Mouse (Mus musculus): ENCODE measurements at regions not wholly inside any gene's neighbourhood (a gene's known extent, or its start where the extent isn't known, plus 50 kb on each side); places are given as distances from the start of the nearest gene placed in this dataset.

GRCm38 (mm10) chr13:101485823-101486222 is 282.2 kb downstream of the Pik3r1 start:
- Histone ChIP-seq H3K9ac (ENCODE audit: low read depth, low read length) (no peak overlapping the region), H3K9me3 (ENCODE audit: control insufficient read depth) (no peaks in the 10 kb centered on the region), H3K27ac (ENCODE audit: low read depth, low read length) (no peak overlapping the region), H3K4me2 (replicated peaks; ENCODE audit: low read depth) (no peak overlapping the region), H3K36me3 (ENCODE audit: control insufficient read depth, insufficient read depth) (no peaks in the 10 kb centered on the region), H3K4me1 (replicated peaks; ENCODE audit: control insufficient read depth, insufficient read depth, low read length) (no peaks in the 10 kb centered on the region), H3K27me3 (replicated peaks; ENCODE audit: control insufficient read depth, insufficient read depth, low read length) (no peaks in the 10 kb centered on the region), H3K4me3 (ENCODE audit: low read depth, low read length) (no peak overlapping the region)
- no peak for ATAC-seq
- no peak for TF ChIP-seq CTCF (IDR thresholded peaks at IDR 0.05; ENCODE audit: low read depth)
- 91% methylated on average over 7 of the region's 7 CpGs for WGBS

- Histone ChIP-seq H3K9ac (ENCODE audit: low read depth, low read length) (no peak overlapping the region), H3K27ac (ENCODE audit: low read depth, low read length) (no peak overlapping the region), H3K4me3 (ENCODE audit: low read depth, low read length) (no peak overlapping the region), H3K4me2 (replicated peaks; ENCODE audit: low read depth) (no peak overlapping the region), H3K4me1 (replicated peaks; ENCODE audit: control insufficient read depth, insufficient read depth, low read length) (no peaks in the 10 kb centered on the region; the same call in 1 of the 2 replicates), H3K9me3 (ENCODE audit: control insufficient read depth) (no peaks in the 10 kb centered on the region), H3K27me3 (replicated peaks; ENCODE audit: control insufficient read depth, insufficient read depth, low read length) (no peaks in the 10 kb centered on the region), H3K36me3 (ENCODE audit: control insufficient read depth, insufficient read depth) (no peaks in the 10 kb centered on the region)
- no peak for TF ChIP-seq CTCF (IDR thresholded peaks at IDR 0.05; ENCODE audit: low read depth)
- WGBS, result 86% methylated on average over 3 of the region's 3 CpGs
- no peak for ATAC-seq
Measured at GRCm38 (mm10) chr13:101483816-101484215, 284.2 kb downstream of the Pik3r1 start.

- ATAC-seq, result peak; percentile 82
Measured at GRCm38 (mm10) chr13:101481551-101482184, 286.3 kb downstream of the Pik3r1 start.

GRCm38 (mm10) chr13:101479297-101479652 is 288.7 kb downstream of the Pik3r1 start:
- WGBS, result 73% methylated on average over 2 of the region's 2 CpGs
- Histone ChIP-seq H3K4me3 (ENCODE audit: low read depth, low read length) (no peak overlapping the region), H3K27me3 (replicated peaks; ENCODE audit: control insufficient read depth, insufficient read depth, low read length) (no peaks in the 10 kb centered on the region), H3K4me1 (replicated peaks; ENCODE audit: control insufficient read depth, insufficient read depth, low read length) (no peaks in the 10 kb centered on the region; the same call in 1 of the 2 replicates), H3K9ac (ENCODE audit: low read depth, low read length) (no peak overlapping the region), H3K27ac (ENCODE audit: low read depth, low read length) (no peak overlapping the region), H3K9me3 (ENCODE audit: control insufficient read depth) (no peaks in the 10 kb centered on the region), H3K4me2 (replicated peaks; ENCODE audit: low read depth) (0 out of 2 replicates have a peak overlapping the region, but pooled peaks have one; percentile 21), H3K36me3 (ENCODE audit: control insufficient read depth, insufficient read depth) (no peaks in the 10 kb centered on the region)
- TF ChIP-seq CTCF (IDR thresholded peaks at IDR 0.05; ENCODE audit: low read depth), result no peak
- no peak for ATAC-seq

More at GRCm38 (mm10) chr13:101481551-101482184, 286.3 kb downstream of the Pik3r1 start:
- H3K36me3 ChIP-seq (ENCODE audit: control insufficient read depth, insufficient read depth), result no peaks in the 10 kb centered on the region
- H3K4me3 ChIP-seq (ENCODE audit: low read depth, low read length), result no peak overlapping the region
- no peak overlapping the region for H3K9ac ChIP-seq (ENCODE audit: low read depth, low read length)
- H3K9me3 ChIP-seq (ENCODE audit: control insufficient read depth), result no peaks in the 10 kb centered on the region
- H3K4me2 ChIP-seq (replicated peaks; ENCODE audit: low read depth), result no peak overlapping the region; the same call in 1 of the 2 replicates
- 43% methylated on average over 6 of the region's 6 CpGs for WGBS
- no peaks in the 10 kb centered on the region; the same call in 1 of the 2 replicates for H3K4me1 ChIP-seq (replicated peaks; ENCODE audit: control insufficient read depth, insufficient read depth, low read length)
- H3K27ac ChIP-seq (ENCODE audit: low read depth, low read length), result no peak overlapping the region
- H3K27me3 ChIP-seq (replicated peaks; ENCODE audit: control insufficient read depth, insufficient read depth, low read length), result no peaks in the 10 kb centered on the region
- TF ChIP-seq CTCF (IDR thresholded peaks at IDR 0.05; ENCODE audit: low read depth), result no peak

GRCm38 (mm10) chr13:101478608-101479296 is 289.3 kb downstream of the Pik3r1 start:
- no peak for TF ChIP-seq CTCF (IDR thresholded peaks at IDR 0.05; ENCODE audit: low read depth)
- H3K36me3 ChIP-seq (ENCODE audit: control insufficient read depth, insufficient read depth), result no peaks in the 10 kb centered on the region
- H3K9me3 ChIP-seq (ENCODE audit: control insufficient read depth), result no peaks in the 10 kb centered on the region
- 33% methylated on average over 4 of the region's 4 CpGs for WGBS
- H3K9ac ChIP-seq (ENCODE audit: low read depth, low read length), result no peak overlapping the region
- H3K4me3 ChIP-seq (ENCODE audit: low read depth, low read length), result no peak overlapping the region
- no peaks in the 10 kb centered on the region; the same call in 1 of the 2 replicates for H3K4me1 ChIP-seq (replicated peaks; ENCODE audit: control insufficient read depth, insufficient read depth, low read length)
- H3K27me3 ChIP-seq (replicated peaks; ENCODE audit: control insufficient read depth, insufficient read depth, low read length), result no peaks in the 10 kb centered on the region
- H3K4me2 ChIP-seq (replicated peaks; ENCODE audit: low read depth), result 0 out of 2 replicates have a peak overlapping the region, but pooled peaks have one; percentile 21
- H3K27ac ChIP-seq (ENCODE audit: low read depth, low read length), result no peak overlapping the region
- ATAC-seq, result peak; percentile 85

GRCm38 (mm10) chr13:101473349-101473748 is 294.7 kb downstream of the Pik3r1 start:
- Histone ChIP-seq H3K9ac (ENCODE audit: low read depth, low read length) (no peak overlapping the region), H3K27ac (ENCODE audit: low read depth, low read length) (no peak overlapping the region), H3K27me3 (replicated peaks; ENCODE audit: control insufficient read depth, insufficient read depth, low read length) (no peaks in the 10 kb centered on the region), H3K36me3 (ENCODE audit: control insufficient read depth, insufficient read depth) (no peaks in the 10 kb centered on the region), H3K4me3 (ENCODE audit: low read depth, low read length) (no peak overlapping the region), H3K9me3 (ENCODE audit: control insufficient read depth) (no peaks in the 10 kb centered on the region), H3K4me1 (replicated peaks; ENCODE audit: control insufficient read depth, insufficient read depth, low read length) (no peaks in the 10 kb centered on the region), H3K4me2 (replicated peaks; ENCODE audit: low read depth) (no peak overlapping the region)
- 88% methylated on average over 8 of the region's 8 CpGs for WGBS
- no peak for TF ChIP-seq CTCF (IDR thresholded peaks at IDR 0.05; ENCODE audit: low read depth)
- ATAC-seq, result no peak

Measured in intestine, postnatal 0 days (tissue).